9 mouse cellular contexts compared by ENCODE assay signal in the genomic region with DNA sequence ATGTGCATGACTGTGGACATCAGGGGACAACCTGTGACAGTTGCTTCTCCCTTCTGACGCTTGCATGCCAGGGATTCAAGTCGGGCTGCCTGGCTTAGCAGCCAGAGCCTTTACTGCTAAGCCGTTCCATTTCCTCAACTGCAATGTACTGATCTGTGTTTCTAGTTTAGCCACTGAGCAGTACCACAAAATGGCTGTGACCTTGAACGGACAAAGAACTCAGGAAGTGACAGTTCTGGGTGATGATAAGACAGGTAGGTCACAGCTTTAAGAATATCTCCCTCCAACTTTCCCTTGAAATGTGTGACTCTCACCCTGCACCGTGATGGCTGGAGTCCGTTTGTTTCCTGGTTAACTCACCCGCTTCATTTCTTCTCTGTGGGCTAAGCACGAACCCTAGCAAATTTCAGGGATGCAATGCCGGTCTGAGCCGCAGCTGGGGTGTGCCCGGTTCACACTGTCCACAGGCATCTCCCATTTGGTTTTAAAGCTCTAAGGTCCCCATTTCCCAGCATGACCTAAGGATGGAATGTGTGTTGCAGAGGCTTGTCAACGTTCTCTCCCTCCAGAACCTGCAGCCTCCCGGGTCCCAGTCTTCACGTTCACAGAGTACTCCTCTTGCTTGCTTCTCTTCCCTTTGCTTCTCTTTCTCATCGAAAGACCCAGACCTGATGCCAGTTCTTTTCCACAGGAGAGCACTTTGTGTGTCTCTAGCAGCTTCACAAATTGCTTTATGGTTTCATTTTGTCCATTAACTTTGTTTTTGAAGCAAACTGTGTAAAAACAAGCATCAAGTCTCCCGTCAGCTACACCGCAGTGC. TPM values are rescaled to one million over a fixed set of nuclear protein-coding genes. Genes with fewer than 3 reads are reported as not detected.
DNase-seq lines count a peak whose midpoint lies in the region; ATAC-seq and TF ChIP-seq lines count a peak whose summit lies in the region.
"Had no signal": no experiment of that assay in that cellular context is flagged by ENCODE, and none has a peak within 500 bp of the region (broad histone marks: within the 10 kb centered on the region; RNA-seq: fewer than 3 reads in every experiment).

No protein-coding gene starts in this region.

- H3K9me3 ChIP-seq in CH12.LX (replicated peaks; ENCODE audit: low read length) = peaks cover 4% of the 10 kb centered on the region
- no peaks in the 10 kb centered on the region for H3K9me3 ChIP-seq in embryonic facial prominence, embryonic 14.5 days (ENCODE audit: control insufficient read depth, low read length)
- H3K9me3 ChIP-seq in intestine, embryonic 14.5 days (ENCODE audit: control insufficient read depth, low read length) = no peaks in the 10 kb centered on the region

- DNase-seq in gastrocnemius, adult 2 months = no peak
- no peak for DNase-seq in gastrocnemius, postnatal 10 days
- no peak for DNase-seq in CH12.LX (ENCODE audit: extremely low read depth)
- no peak for DNase-seq in embryonic facial prominence, embryonic 14.5 days (ENCODE audit: low spot score)
- DNase-seq in intestine, embryonic 14.5 days (ENCODE audit: low spot score) = peak; percentile 76
- peak; percentile 6 for DNase-seq in mesoderm, embryonic 11.5 days (ENCODE audit: low read depth, low spot score)
- no peak for DNase-seq in urinary bladder, postnatal 14 days (ENCODE audit: low spot score)
- DNase-seq in urinary bladder, postnatal 25 days (ENCODE audit: low spot score) = no peak

- peak overlapping the region; percentile 53; the same call in 1 of the 2 replicates for H3K27ac ChIP-seq in gastrocnemius, adult 2 months
- no peak overlapping the region for H3K27ac ChIP-seq in CH12.LX (ENCODE audit: insufficient read depth, low read depth)
- H3K27ac ChIP-seq in embryonic facial prominence, embryonic 14.5 days (replicated peaks; ENCODE audit: low read depth, low read length) = no peak overlapping the region
- no peak overlapping the region for H3K27ac ChIP-seq in intestine, embryonic 14.5 days (ENCODE audit: low read depth)

- intact Hi-C loops in gastrocnemius, adult 2 months (cut with DNase I) = loop anchor here (2.0 kb wide), 2 partner anchors 343 to 405 kb away; no protein-coding TSS in a partner anchor

- peak overlapping the region; percentile 82 for H3K4me2 ChIP-seq in CH12.LX (ENCODE audit: insufficient read depth, low read depth, poor library complexity, severe bottlenecking)
- peak overlapping the region; percentile 56 for H3K4me2 ChIP-seq in embryonic facial prominence, embryonic 14.5 days (ENCODE audit: low read depth, low read length)
- peak overlapping the region; percentile 59 for H3K4me2 ChIP-seq in intestine, embryonic 14.5 days (ENCODE audit: low read length)

- dilution Hi-C loops in CH12.LX (cut with MboI; ENCODE audit: extremely low pct_ligation_motif_present, extremely low pct_unique_long_range_greater_than_20kb, low sequenced_read_pairs) = no loop called here

- H3K9ac ChIP-seq in CH12.LX (ENCODE audit: insufficient read depth, low read depth) = peak overlapping the region; percentile 41
- peak overlapping the region; percentile 48 for H3K9ac ChIP-seq in embryonic facial prominence, embryonic 14.5 days (ENCODE audit: low read depth, low read length)
- H3K9ac ChIP-seq in intestine, embryonic 14.5 days (ENCODE audit: low read length) = peak overlapping the region; percentile 29; the same call in 1 of the 2 replicates

- in situ Hi-C loops in CH12.LX (cut with MboI; ENCODE audit: low pct_ligation_motif_present, low pct_unique_long_range_greater_than_20kb, low sequenced_read_pairs) = loop anchor here (5.0 to 25.0 kb wide), 3 partner anchors 337 to 907 kb away; no protein-coding TSS in a partner anchor

- H3K27me3 ChIP-seq in CH12.LX (replicated peaks) = no peaks in the 10 kb centered on the region
- no peaks in the 10 kb centered on the region for H3K27me3 ChIP-seq in embryonic facial prominence, embryonic 14.5 days (replicated peaks; ENCODE audit: control insufficient read depth, insufficient read depth, low read length)
- no peaks in the 10 kb centered on the region for H3K27me3 ChIP-seq in intestine, embryonic 14.5 days (replicated peaks; ENCODE audit: control insufficient read depth, insufficient read depth, low read length)
- H3K27me3 ChIP-seq: Patski had no signal

- H3K79me2 ChIP-seq in CH12.LX (replicated peaks; ENCODE audit: control insufficient read depth, extremely low read depth, insufficient read depth, poor library complexity, severe bottlenecking) = no peaks in the 10 kb centered on the region

- peaks cover 5 to 26% of the 10 kb centered on the region in 2 experiments for H3K4me1 ChIP-seq in CH12.LX (ENCODE audit: control insufficient read depth in 1 of 2, insufficient read depth in 2 of 2)
- no peaks in the 10 kb centered on the region for H3K4me1 ChIP-seq in embryonic facial prominence, embryonic 14.5 days (ENCODE audit: control insufficient read depth, insufficient read depth, low read length)
- no peaks in the 10 kb centered on the region for H3K4me1 ChIP-seq in intestine, embryonic 14.5 days (replicated peaks; ENCODE audit: control insufficient read depth, insufficient read depth, low read length)

- no peak for TF ChIP-seq CTCF in gastrocnemius, adult 2 months (IDR thresholded peaks at IDR 0.05)
- TF ChIP-seq CTCF in CH12.LX (conservative IDR thresholded peaks at IDR 0.05 in 1 of 2, IDR thresholded peaks at IDR 0.05 in 1 of 2; ENCODE audit: low read depth in 2 of 2, low read length in 2 of 2) = no peak

- TF ChIP-seq RAD21 in CH12.LX (IDR thresholded peaks at IDR 0.05; ENCODE audit: low read depth, low read length) = no peak

- no peaks in the 10 kb centered on the region for H3K36me3 ChIP-seq in CH12.LX (replicated peaks in 1 of 2; ENCODE audit: control insufficient read depth in 1 of 2, insufficient read depth in 1 of 2, low read length in 1 of 2)
- no peaks in the 10 kb centered on the region for H3K36me3 ChIP-seq in embryonic facial prominence, embryonic 14.5 days (ENCODE audit: control insufficient read depth, insufficient read depth, low read length)
- no peaks in the 10 kb centered on the region for H3K36me3 ChIP-seq in intestine, embryonic 14.5 days (ENCODE audit: control insufficient read depth, insufficient read depth, low read length)

- ATAC-seq in embryonic facial prominence, embryonic 14.5 days (ENCODE audit: low read depth) = peak; percentile 41; the same call in 1 of the 2 replicates
- no peak for ATAC-seq in intestine, embryonic 14.5 days (replicated peaks; ENCODE audit: low FRiP score, low TSS enrichment, low read depth)
- ATAC-seq: Patski had no signal

- TF ChIP-seq EP300 in CH12.LX (IDR thresholded peaks at IDR 0.05; ENCODE audit: low read length) = no peak

- WGBS in embryonic facial prominence, embryonic 14.5 days = 32% methylated on average over 17 of the region's 17 CpGs
- WGBS in intestine, embryonic 14.5 days = 40% methylated on average over 17 of the region's 17 CpGs

- no peak for TF ChIP-seq POLR2A in CH12.LX (IDR thresholded peaks at IDR 0.05; ENCODE audit: low read depth, low read length)

- H3K4me3 ChIP-seq in gastrocnemius, adult 2 months = peak overlapping the region; percentile 70
- peak overlapping the region; percentile 11 to 59 (median 44) for H3K4me3 ChIP-seq in CH12.LX (replicated peaks in 1 of 3; ENCODE audit: low read depth in 2 of 3, low read length in 2 of 3, poor library complexity in 1 of 3)
- peak overlapping the region; percentile 33 for H3K4me3 ChIP-seq in embryonic facial prominence, embryonic 14.5 days (ENCODE audit: low read depth, low read length)
- H3K4me3 ChIP-seq in intestine, embryonic 14.5 days (ENCODE audit: low read depth, low read length) = peak overlapping the region; percentile 31

TF ChIP-seq in CH12.LX, 34 proteins besides CTCF, POLR2A, EP300 and RAD21 (continues in another document):
- TF ChIP-seq SIN3A (IDR thresholded peaks at IDR 0.05; ENCODE audit: low read length) (no peak), GABPA (IDR thresholded peaks at IDR 0.05; ENCODE audit: insufficient replicate concordance, low read depth, low read length) (no peak), KAT2A (IDR thresholded peaks at IDR 0.05; ENCODE audit: insufficient replicate concordance, low read length) (no peak), CHD2 (IDR thresholded peaks at IDR 0.05; ENCODE audit: low read length) (no peak), SMC3 (IDR thresholded peaks at IDR 0.05; ENCODE audit: low read depth, low read length) (no peak), UBTF (IDR thresholded peaks at IDR 0.05; ENCODE audit: low read depth, low read length) (no peak), MAZ (IDR thresholded peaks at IDR 0.05; ENCODE audit: low read depth, low read length) (no peak), ZKSCAN1 (IDR thresholded peaks at IDR 0.05; ENCODE audit: borderline replicate concordance, low read depth, low read length) (no peak), ELF1 (IDR thresholded peaks at IDR 0.05; ENCODE audit: low read depth, low read length) (no peak), MYC (IDR thresholded peaks at IDR 0.05; ENCODE audit: low read depth, low read length) (no peak), MXI1 (IDR thresholded peaks at IDR 0.05; ENCODE audit: low read depth, low read length) (no peak), NRF1 (IDR thresholded peaks at IDR 0.05; ENCODE audit: low read depth, low read length) (no peak), RCOR1 (conservative IDR thresholded peaks at IDR 0.05; ENCODE audit: low read depth, low read length) (no peak), USF1 (IDR thresholded peaks at IDR 0.05; ENCODE audit: low read depth, low read length) (no peak), MEF2A (IDR thresholded peaks at IDR 0.05; ENCODE audit: borderline replicate concordance, low read depth, low read length) (no peak), JUN (IDR thresholded peaks at IDR 0.05; ENCODE audit: insufficient read depth, low read depth, low read length) (no peak), CHD1 (IDR thresholded peaks at IDR 0.05; ENCODE audit: low read depth, low read length) (no peak)

RNA-seq across cellular contexts. Expression of a gene that starts 46.2 kb away (rescaled TPM):
- total RNA-seq in gastrocnemius, adult 2 months (2021) = 10 to 100 TPM; 24.4 to 27.4 TPM
- total RNA-seq in gastrocnemius, postnatal 10 days (2021) = 10 to 100 TPM; 22.6 to 24.9 TPM
- total RNA-seq in CH12.LX (2012; rRNA removed) (13.3 and 14.6 TPM in 2 replicates), CH12.LX (2014; rRNA removed) (13.3 and 15.5 TPM in 2 replicates)
- 15.6 and 15.7 TPM in 2 replicates for polyA plus RNA-seq in CH12.LX (2012; ENCODE audit: insufficient read length, low read depth)
- 23.1 and 24.0 TPM in 2 replicates for polyA plus RNA-seq in embryonic facial prominence, embryonic 14.5 days (2014; fragmentation: Nextera tagmentation; extraction: Ambion mirVana)
- polyA plus RNA-seq in intestine, embryonic 14.5 days (2014; fragmentation: Nextera tagmentation; extraction: Ambion mirVana) = 22.2 and 22.6 TPM in 2 replicates

RNA-seq across cellular contexts. Expression of a gene that starts 51.5 kb away (rescaled TPM):
- 1 to 10 TPM in 1 of 2 experiments, under 1 TPM in 1; 0.66 to 1.4 TPM for total RNA-seq in gastrocnemius, adult 2 months (2021)
- total RNA-seq in gastrocnemius, postnatal 10 days (2021) = under 1 TPM; 0.18 to 0.49 TPM
- total RNA-seq in CH12.LX (2012; rRNA removed) (not detected in 2 replicates), CH12.LX (2014; rRNA removed) (not detected in 2 replicates)
- not detected in 2 replicates for polyA plus RNA-seq in CH12.LX (2012; ENCODE audit: insufficient read length, low read depth)
- polyA plus RNA-seq in embryonic facial prominence, embryonic 14.5 days (2014; fragmentation: Nextera tagmentation; extraction: Ambion mirVana) = not detected in 2 replicates
- not detected in 2 replicates for polyA plus RNA-seq in intestine, embryonic 14.5 days (2014; fragmentation: Nextera tagmentation; extraction: Ambion mirVana)
- polyA plus RNA-seq: Patski had no signal

Comparison
In these comparisons a context has a peak if more than half of its experiments do, and no peak if none do; other contexts are left out.
1. DNase-seq: peak in intestine, embryonic 14.5 days (single experiment) and mesoderm, embryonic 11.5 days (single experiment); none in gastrocnemius, adult 2 months (single experiment), gastrocnemius, postnatal 10 days (single experiment), CH12.LX (single experiment), embryonic facial prominence, embryonic 14.5 days (single experiment), urinary bladder, postnatal 14 days (single experiment) and urinary bladder, postnatal 25 days (single experiment).
2. Peak in every context shown above with its lines, with median percentiles within 50 percentile points of each other: H3K4me3 ChIP-seq, H3K4me2 ChIP-seq and H3K9ac ChIP-seq.